Mouse (Mus musculus): ENCODE measurements around the gene Slc6a19.

GRCm38 (mm10) chr13:73704694-73705325, at the start of gene Slc6a19:
- TF ChIP-seq CTCF (IDR thresholded peaks at IDR 0.05; ENCODE audit: low read depth, low read length) = no peak
- no peak for TF ChIP-seq POLR2A (IDR thresholded peaks at IDR 0.05; ENCODE audit: borderline replicate concordance, low read depth, low read length)

All from bone marrow macrophage, adult 2 months (primary cell).